Mouse (Mus musculus): ENCODE data around the gene Vsnl1.
A peak's percentile ranks its signal among the peaks of the same experiment; 100 is the strongest.

GRCm38 (mm10) chr12:11437266-11437906, 973 bp upstream of the Vsnl1 start:
- TF ChIP-seq CTCF (IDR thresholded peaks at IDR 0.05; ENCODE audit: control insufficient read depth, insufficient read depth, insufficient replicate concordance, low read depth, low read length) (peak; percentile 51; the same call in 1 of the 2 replicates), POLR2A (IDR thresholded peaks at IDR 0.05; ENCODE audit: control insufficient read depth, low read depth, low read length) (no peak)
